Mouse (Mus musculus): ENCODE results near the gene Atoh7. TPM values are rescaled to one million over a fixed set of nuclear protein-coding genes. Genes with fewer than 3 reads are reported as not detected.

Gene Atoh7
- polyA plus RNA-seq, 1 experiment from 2014 or later = not detected

DNA sequence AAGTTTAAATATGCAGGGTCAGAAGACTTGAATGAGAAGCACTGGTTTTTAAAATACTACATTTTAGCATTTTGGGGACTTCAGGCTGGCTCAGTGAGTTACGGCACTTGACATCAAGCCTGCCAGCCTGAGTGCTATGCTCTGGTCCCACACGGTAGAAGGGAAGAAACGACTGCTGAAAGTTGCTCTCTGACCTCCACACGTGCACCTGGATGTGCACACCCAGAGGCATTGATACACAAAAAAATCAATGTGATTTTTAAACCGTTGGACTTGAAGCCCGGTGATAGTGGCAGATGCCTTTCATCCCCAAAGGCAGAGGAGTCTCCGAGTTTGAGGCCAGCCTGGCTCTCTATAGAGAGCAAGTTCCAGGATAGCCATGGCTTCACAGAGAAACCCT, 7.5 kb upstream of the Atoh7 start:
- H3K4me2 ChIP-seq (ENCODE audit: low read depth, low read length) = no peak overlapping the region
- no peaks in the 10 kb centered on the region for H3K9me3 ChIP-seq (ENCODE audit: control insufficient read depth, low read length)
- no peak overlapping the region for H3K27ac ChIP-seq (ENCODE audit: low read length)
- no peaks in the 10 kb centered on the region for H3K36me3 ChIP-seq (ENCODE audit: control insufficient read depth, insufficient read depth, low read length)
- no peak for ATAC-seq
- 0 out of 2 replicates have a peak, but pooled peaks cover 4% of the 10 kb centered on the region for H3K27me3 ChIP-seq (replicated peaks; ENCODE audit: control insufficient read depth, insufficient read depth, low read length)
- H3K9ac ChIP-seq (ENCODE audit: low read depth, low read length) = no peak overlapping the region
- 64% methylated on average over 7 of the region's 7 CpGs for WGBS
- no peaks in the 10 kb centered on the region for H3K4me1 ChIP-seq (ENCODE audit: control insufficient read depth, insufficient read depth, low read length)
- no peak overlapping the region for H3K4me3 ChIP-seq (ENCODE audit: low read length)

DNA sequence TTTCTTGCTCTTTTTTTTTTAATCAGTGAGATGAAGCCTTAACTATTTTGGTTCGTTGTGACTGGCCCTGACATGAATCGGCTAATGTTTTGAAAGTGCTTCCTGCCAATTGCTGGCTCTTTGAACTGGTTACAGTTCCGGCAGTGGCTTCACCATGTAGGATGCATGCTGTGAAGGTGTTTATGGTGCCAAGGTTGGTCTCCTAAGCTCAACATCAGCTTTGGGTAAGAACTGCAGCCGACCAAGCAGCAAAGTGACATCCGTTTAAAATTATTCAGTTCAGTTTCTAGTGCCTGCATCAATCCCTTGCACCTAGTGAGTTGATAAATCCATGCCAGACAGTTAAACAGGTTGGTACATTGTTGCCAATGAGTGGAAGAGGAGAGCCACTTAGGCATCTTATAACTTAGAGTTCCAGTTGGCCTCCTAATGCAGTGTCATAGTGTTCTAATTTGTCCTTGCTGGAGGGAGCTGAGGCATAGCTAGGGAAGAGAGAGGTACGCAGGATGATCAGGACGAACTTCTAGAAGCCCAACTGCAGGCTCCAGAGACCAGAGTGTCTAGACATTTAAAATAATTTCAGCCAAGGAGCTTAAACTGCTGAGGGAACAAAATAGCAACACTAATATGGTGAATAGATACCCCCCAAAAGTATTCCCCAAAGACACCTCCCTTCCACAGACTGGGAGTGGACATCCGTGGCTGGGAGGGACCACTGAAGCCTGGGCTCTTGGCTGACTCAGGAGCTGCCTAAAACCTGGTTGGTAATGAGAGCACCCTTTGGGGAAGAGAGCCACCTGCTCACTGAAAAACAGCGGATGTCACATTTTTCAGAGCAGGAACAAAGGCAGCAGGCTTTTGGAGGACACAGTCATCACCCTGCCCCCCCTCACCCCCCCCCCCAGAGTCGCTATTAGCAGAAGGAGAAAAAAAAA, 6.6 kb upstream of the Atoh7 start:
- WGBS = 76% methylated on average over 10 of the region's 10 CpGs
- H3K9ac ChIP-seq (ENCODE audit: low read depth, low read length) = no peak overlapping the region
- no peak overlapping the region for H3K4me3 ChIP-seq (ENCODE audit: low read length)
- ATAC-seq = no peak
- H3K27me3 ChIP-seq (replicated peaks; ENCODE audit: control insufficient read depth, insufficient read depth, low read length) = peaks cover 4% of the 10 kb centered on the region; the same call in 1 of the 2 replicates
- no peaks in the 10 kb centered on the region for H3K4me1 ChIP-seq (ENCODE audit: control insufficient read depth, insufficient read depth, low read length)
- no peaks in the 10 kb centered on the region for H3K36me3 ChIP-seq (ENCODE audit: control insufficient read depth, insufficient read depth, low read length)
- H3K27ac ChIP-seq (ENCODE audit: low read length) = no peak overlapping the region
- H3K4me2 ChIP-seq (ENCODE audit: low read depth, low read length) = no peak overlapping the region
- H3K9me3 ChIP-seq (ENCODE audit: control insufficient read depth, low read length) = no peaks in the 10 kb centered on the region

GRCm38 (mm10) chr10:63096757-63097156, 2.7 kb upstream of the Atoh7 start:
- no peak overlapping the region for H3K4me2 ChIP-seq (ENCODE audit: low read depth, low read length)
- H3K27ac ChIP-seq (ENCODE audit: low read length) = no peak overlapping the region
- 0 out of 2 replicates have a peak, but pooled peaks cover 4% of the 10 kb centered on the region for H3K4me1 ChIP-seq (ENCODE audit: control insufficient read depth, insufficient read depth, low read length)
- ATAC-seq = no peak
- H3K9me3 ChIP-seq (ENCODE audit: control insufficient read depth, low read length) = no peaks in the 10 kb centered on the region
- WGBS = 57% methylated on average over 2 of the region's 2 CpGs
- no peaks in the 10 kb centered on the region for H3K36me3 ChIP-seq (ENCODE audit: control insufficient read depth, insufficient read depth, low read length)
- no peak overlapping the region for H3K4me3 ChIP-seq (ENCODE audit: low read length)
- H3K9ac ChIP-seq (ENCODE audit: low read depth, low read length) = no peak overlapping the region
- peaks cover 16% of the 10 kb centered on the region for H3K27me3 ChIP-seq (replicated peaks; ENCODE audit: control insufficient read depth, insufficient read depth, low read length)

DNA sequence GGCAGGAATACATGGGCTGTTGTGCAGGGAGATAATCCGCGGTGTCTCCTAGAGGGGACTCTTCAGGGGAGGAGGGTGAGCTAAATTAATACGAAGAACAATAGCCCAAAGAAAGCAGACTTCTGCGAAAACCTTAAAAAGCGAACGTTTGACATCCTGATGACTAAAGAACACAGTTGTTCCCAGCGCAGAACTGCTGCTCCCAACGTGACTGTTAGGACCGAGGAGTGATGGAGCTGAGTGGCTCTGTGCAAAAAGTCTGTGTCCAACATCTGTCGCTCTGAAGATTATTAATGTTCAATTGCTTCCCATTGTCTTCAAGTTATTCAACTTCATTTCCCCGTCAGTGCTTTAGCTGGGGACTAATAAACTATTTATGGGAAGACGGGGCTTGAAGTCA, 1.3 kb upstream of the Atoh7 start:
- Histone ChIP-seq H3K4me3 (ENCODE audit: low read length) (no peak overlapping the region), H3K4me2 (ENCODE audit: low read depth, low read length) (no peak overlapping the region), H3K9ac (ENCODE audit: low read depth, low read length) (no peak overlapping the region), H3K27ac (ENCODE audit: low read length) (no peak overlapping the region), H3K27me3 (replicated peaks; ENCODE audit: control insufficient read depth, insufficient read depth, low read length) (peaks cover 16% of the 10 kb centered on the region), H3K36me3 (ENCODE audit: control insufficient read depth, insufficient read depth, low read length) (no peaks in the 10 kb centered on the region), H3K9me3 (ENCODE audit: control insufficient read depth, low read length) (no peaks in the 10 kb centered on the region), H3K4me1 (ENCODE audit: control insufficient read depth, insufficient read depth, low read length) (0 out of 2 replicates have a peak, but pooled peaks cover 4% of the 10 kb centered on the region)
- 68% methylated on average over 12 of the region's 12 CpGs for WGBS
- ATAC-seq = no peak

DNA sequence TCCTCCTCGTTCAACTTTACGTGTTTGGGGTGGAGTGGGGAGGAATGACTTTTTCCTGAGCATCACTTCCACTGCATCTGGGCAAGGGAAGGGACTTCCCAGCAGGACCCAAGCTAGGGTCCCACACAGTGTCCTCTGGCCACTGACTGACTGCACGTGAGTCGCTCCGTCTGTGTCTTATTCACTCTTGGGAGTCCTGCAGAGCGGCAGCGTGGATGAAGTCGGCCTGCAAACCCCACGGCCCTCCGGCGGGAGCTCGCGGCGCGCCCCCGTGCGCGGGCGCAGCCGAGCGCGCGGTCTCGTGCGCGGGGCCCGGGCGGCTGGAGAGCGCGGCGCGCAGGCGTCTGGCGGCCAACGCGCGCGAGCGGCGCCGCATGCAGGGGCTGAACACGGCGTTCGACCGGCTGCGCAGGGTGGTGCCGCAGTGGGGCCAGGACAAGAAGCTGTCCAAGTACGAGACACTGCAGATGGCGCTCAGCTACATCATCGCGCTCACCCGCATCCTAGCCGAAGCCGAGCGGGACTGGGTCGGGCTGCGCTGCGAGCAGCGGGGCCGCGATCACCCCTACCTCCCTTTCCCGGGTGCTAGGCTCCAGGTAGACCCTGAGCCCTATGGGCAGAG, 601 bp downstream of the Atoh7 start:
- Histone ChIP-seq H3K4me2 (ENCODE audit: low read depth, low read length) (peak overlapping the region; percentile 97), H3K4me1 (ENCODE audit: control insufficient read depth, insufficient read depth, low read length) (0 out of 2 replicates have a peak, but pooled peaks cover 4% of the 10 kb centered on the region), H3K27ac (ENCODE audit: low read length) (no peak overlapping the region), H3K4me3 (ENCODE audit: low read length) (peak overlapping the region; percentile 61), H3K36me3 (ENCODE audit: control insufficient read depth, insufficient read depth, low read length) (no peaks in the 10 kb centered on the region), H3K9ac (ENCODE audit: low read depth, low read length) (peak overlapping the region; percentile 70), H3K27me3 (replicated peaks; ENCODE audit: control insufficient read depth, insufficient read depth, low read length) (peaks cover 16% of the 10 kb centered on the region), H3K9me3 (ENCODE audit: control insufficient read depth, low read length) (no peaks in the 10 kb centered on the region)
- under 1% methylated on average over 61 of the region's 62 CpGs for WGBS
- peak; percentile 92 for ATAC-seq

DNA sequence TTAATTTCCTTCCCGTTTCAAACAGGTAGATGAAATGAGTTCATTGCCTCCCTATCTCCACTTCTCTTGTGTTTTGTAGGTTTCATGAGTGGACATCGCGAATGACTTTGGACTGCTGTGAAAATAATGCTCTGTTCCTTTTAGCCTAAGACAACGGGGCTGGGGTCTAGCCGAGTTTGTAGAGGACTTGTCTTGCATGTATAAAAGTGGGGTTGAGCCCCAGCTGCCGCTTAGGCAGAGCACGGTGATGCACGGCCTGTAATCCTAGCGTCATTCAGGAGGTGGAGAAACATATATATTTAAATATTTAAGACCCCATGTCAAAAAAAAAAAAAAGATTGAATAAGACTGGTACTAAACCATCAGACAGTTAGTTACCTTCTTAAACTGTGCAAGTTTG, 1.2 kb downstream of the Atoh7 start:
- Histone ChIP-seq H3K9me3 (ENCODE audit: control insufficient read depth, low read length) (no peaks in the 10 kb centered on the region), H3K27me3 (replicated peaks; ENCODE audit: control insufficient read depth, insufficient read depth, low read length) (peaks cover 16% of the 10 kb centered on the region), H3K4me3 (ENCODE audit: low read length) (peak overlapping the region; percentile 61), H3K9ac (ENCODE audit: low read depth, low read length) (peak overlapping the region; percentile 70; the same call in 1 of the 2 replicates), H3K4me2 (ENCODE audit: low read depth, low read length) (peak overlapping the region; percentile 97), H3K27ac (ENCODE audit: low read length) (no peak overlapping the region), H3K4me1 (ENCODE audit: control insufficient read depth, insufficient read depth, low read length) (0 out of 2 replicates have a peak, but pooled peaks cover 4% of the 10 kb centered on the region), H3K36me3 (ENCODE audit: control insufficient read depth, insufficient read depth, low read length) (no peaks in the 10 kb centered on the region)
- no peak for ATAC-seq
- 19% methylated on average over 9 of the region's 9 CpGs for WGBS

DNA sequence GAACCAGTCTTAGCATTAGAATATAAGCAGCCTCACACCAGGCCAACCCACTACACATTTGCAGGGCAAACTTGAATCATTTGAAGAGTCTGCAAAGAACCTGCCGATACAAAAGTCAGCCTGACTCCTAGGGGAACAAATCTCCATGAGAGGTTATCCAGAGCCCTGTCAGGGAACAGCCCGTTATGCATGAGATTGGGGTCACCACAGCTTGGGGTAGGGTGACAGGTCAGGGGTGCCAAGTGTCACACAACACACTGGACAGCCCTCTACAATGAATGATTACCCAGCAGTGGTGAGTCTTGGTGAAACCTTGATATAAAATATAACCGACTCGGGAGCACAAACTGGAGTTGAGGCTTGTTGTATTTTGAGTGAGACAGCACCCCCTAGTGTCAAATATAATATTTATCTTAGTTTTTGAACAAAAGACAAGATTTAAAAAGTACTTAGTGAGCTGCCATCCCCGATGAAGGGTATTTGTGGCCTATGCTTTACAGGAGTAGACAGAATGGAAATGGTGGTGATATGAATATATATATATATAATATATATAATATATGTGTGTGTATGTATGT, 13.7 kb downstream of the Atoh7 start:
- ATAC-seq = no peak
- H3K27ac ChIP-seq (ENCODE audit: low read length) = no peak overlapping the region
- WGBS = 46% methylated on average over 5 of the region's 5 CpGs

DNA sequence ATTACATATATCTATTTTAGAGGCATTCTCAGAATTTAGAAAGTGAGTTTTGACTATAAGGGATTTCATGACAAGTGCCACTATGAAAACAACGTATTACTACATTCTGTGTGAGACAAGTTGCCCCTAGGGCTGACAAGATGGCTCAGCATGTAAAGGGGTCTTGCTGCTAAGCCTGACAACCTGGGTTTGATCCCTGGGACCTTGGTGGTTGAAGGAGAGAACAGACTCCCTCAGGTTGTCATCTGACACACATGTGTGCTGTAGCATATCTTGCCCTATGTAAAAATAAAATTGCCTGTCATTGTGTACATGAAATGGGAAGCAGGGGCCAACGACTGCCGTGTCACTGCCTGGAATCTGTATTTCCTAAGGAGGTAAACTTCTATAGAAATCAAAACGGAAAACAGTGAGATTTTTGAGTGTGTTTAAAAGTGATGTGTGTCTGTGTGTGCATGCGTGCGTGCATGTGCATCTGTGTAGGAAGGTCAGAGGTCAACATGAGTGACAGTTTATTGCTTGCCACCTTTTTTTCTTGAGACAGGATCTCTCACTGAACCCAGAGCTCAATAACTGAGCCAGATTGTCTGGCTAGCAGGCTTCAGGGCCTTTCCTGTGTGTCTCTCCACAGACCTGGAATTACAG, 14.4 kb downstream of the Atoh7 start:
- Histone ChIP-seq H3K9ac (ENCODE audit: low read depth, low read length) (no peak overlapping the region), H3K36me3 (ENCODE audit: control insufficient read depth, insufficient read depth, low read length) (no peaks in the 10 kb centered on the region), H3K27ac (ENCODE audit: low read length) (no peak overlapping the region), H3K4me3 (ENCODE audit: low read length) (no peak overlapping the region), H3K9me3 (ENCODE audit: control insufficient read depth, low read length) (no peaks in the 10 kb centered on the region), H3K27me3 (replicated peaks; ENCODE audit: control insufficient read depth, insufficient read depth, low read length) (no peaks in the 10 kb centered on the region), H3K4me2 (ENCODE audit: low read depth, low read length) (no peak overlapping the region), H3K4me1 (ENCODE audit: control insufficient read depth, insufficient read depth, low read length) (no peaks in the 10 kb centered on the region)
- no peak for ATAC-seq
- 86% methylated on average over 6 of the region's 6 CpGs for WGBS

More for the DNA sequence above, 13.7 kb downstream of the Atoh7 start:
- Histone ChIP-seq H3K4me3 (ENCODE audit: low read length) (no peak overlapping the region), H3K4me2 (ENCODE audit: low read depth, low read length) (no peak overlapping the region), H3K4me1 (ENCODE audit: control insufficient read depth, insufficient read depth, low read length) (no peaks in the 10 kb centered on the region), H3K36me3 (ENCODE audit: control insufficient read depth, insufficient read depth, low read length) (no peaks in the 10 kb centered on the region), H3K27me3 (replicated peaks; ENCODE audit: control insufficient read depth, insufficient read depth, low read length) (no peaks in the 10 kb centered on the region), H3K9ac (ENCODE audit: low read depth, low read length) (no peak overlapping the region), H3K9me3 (ENCODE audit: control insufficient read depth, low read length) (no peaks in the 10 kb centered on the region)

DNA sequence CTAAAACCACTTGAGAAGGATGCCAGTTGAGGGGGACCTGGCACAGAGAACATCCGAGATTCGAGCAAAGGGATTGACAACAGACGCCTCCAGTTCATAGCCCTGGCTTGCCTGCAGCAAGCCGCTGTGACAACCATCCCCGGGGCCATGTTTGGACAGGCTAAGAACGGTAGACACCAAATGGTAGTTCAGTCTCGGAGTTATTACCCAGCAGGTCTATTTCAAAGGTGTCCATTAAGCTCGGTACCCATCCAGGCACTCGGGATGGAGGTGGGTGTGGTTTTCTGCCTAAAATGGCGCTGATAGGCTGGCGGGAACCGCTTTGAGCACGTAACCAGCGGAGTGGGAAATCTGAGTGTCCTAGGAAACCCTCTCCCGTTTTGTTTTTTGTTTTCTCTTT, 16.4 kb downstream of the Atoh7 start:
- Histone ChIP-seq H3K9ac (ENCODE audit: low read depth, low read length) (no peak overlapping the region), H3K27ac (ENCODE audit: low read length) (no peak overlapping the region), H3K4me1 (ENCODE audit: control insufficient read depth, insufficient read depth, low read length) (no peaks in the 10 kb centered on the region), H3K4me2 (ENCODE audit: low read depth, low read length) (no peak overlapping the region), H3K4me3 (ENCODE audit: low read length) (no peak overlapping the region), H3K36me3 (ENCODE audit: control insufficient read depth, insufficient read depth, low read length) (no peaks in the 10 kb centered on the region), H3K27me3 (replicated peaks; ENCODE audit: control insufficient read depth, insufficient read depth, low read length) (no peaks in the 10 kb centered on the region), H3K9me3 (ENCODE audit: control insufficient read depth, low read length) (no peaks in the 10 kb centered on the region)
- 84% methylated on average over 15 of the region's 15 CpGs for WGBS
- ATAC-seq = no peak
